Mouse (Mus musculus) forelimb bud, embryonic 11.5 days (tissue): ENCODE measurements at regions not wholly inside any gene's neighbourhood (a gene's known extent, or its start where the extent isn't known, plus 50 kb on each side); places are given as distances from the start of the nearest gene placed in this dataset.

ENCODE experiments used
- DNase-seq: peaks from one replicate; pipeline ENCODE4 v3.0.0-alpha.2; 2012; ENCODE audit warnings: low read depth, low spot score

DNA sequence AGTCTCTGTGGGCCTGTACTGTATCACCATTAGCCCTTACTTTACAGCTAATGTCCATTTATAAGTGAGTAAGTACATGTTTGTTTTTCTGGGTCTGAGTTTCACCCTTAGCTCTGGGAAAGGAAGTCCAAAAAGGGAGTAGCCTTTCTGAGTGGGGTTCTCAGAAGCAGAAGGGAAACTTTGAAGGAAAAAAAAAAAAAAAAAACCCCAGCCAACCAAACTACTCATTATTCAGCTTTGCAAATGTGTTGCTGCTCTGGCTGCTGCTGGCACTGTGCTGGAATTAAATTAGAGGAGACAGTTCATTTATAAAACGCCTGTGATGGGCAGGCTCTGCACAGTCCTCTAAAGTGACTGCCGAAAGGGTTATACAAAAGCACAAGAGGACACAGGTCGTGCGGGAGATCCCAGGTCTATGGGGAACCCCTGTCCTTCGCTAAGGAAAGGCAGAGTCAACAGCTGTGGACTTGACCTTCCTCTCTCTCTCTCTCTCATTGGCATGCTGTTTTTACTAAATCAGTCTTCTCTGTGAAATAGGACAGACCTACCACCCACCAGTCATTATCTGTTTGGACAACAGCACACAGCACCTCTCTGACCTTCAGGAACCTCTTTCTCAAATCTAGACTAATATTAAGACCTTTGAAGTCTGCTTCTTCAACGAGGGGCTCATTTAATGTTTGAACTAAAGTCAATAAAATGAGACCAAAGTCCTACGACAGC is 165.4 kb downstream of the Cd47 start:
- no peak for DNase-seq

DNA sequence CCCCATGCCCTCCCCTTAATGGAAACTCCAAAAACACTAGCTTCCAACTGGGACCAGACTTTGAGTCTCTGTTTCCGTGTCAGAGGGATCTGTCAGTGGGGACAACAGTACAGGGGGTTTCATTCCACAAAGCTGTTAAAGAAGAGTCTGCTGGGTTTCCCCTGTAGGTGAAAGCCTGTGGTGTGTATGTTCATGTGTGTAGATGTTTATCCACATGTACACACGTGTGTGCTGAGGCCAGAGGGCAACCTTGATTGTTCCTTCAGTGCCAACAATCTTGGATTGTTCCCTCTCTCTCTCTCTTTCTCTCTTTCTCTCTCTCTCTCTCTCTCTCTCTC is 165.9 kb downstream of the Cd47 start:
- DNase-seq, result no peak

DNA sequence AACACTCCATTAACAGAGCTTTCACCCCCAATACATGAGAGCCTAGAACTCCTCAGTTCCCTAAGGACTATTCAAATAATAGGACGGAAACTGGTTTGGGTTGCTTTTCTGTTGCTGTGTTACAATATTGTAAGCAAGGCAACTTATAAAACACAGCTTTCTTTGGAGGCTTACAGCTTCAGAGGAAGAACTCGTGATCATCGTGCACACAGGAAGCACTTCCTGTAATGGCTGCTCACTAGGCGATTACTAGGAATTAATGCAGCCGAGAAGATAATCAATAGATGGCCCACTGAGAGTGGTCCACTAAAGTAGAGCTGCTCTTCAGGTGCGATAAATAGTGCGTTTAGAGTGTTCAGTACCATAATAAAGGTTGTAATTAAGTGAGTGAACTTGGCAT is 166.8 kb downstream of the Cd47 start:
- DNase-seq, result no peak

DNA sequence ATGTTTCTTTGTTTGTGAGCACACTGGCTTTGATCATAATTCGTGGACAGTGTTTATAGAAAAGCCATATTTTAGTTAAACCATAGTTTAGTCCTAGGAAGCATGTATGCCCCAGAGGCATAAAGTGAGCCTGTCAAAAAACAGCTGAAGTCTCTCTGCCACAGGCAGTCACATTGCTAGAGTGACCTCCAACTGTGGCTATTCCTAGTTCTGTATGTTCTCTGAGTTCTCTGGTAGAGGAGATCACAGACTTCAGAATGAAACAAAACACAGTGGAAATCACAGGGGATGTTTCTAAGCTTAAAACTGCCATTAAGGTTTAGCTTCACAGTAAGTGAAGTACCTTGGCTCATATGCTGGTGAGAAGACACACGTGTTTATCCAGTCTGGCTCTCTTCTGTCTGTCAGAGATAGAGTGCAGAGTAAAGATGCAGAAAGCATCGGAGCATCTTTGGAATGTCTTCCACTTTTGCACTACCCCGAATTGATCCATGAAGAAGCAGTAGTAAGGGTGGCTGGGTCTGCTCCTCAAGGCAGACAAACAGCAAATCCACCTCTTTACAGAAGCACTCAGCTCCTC is 168.0 kb downstream of the Cd47 start:
- DNase-seq, result no peak

DNA sequence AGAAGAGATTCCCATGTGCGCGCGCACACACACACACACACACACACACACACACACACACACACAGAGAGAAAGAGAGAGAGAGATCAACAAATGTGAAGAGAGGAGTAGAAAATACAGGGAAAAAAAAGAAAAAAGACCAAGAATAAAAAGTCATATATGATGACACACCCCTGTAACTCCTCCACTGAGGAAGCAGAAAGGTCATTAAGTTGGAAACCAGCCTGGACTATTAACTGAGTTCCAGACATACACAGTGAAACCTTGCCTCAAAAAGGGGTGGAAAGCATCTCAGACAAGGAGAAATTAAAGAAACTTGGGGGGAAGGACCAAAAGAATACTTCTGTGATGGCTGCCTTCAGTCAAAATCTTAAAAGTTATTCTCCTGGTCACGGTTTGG is 168.7 kb downstream of the Cd47 start:
- no peak for DNase-seq

DNA sequence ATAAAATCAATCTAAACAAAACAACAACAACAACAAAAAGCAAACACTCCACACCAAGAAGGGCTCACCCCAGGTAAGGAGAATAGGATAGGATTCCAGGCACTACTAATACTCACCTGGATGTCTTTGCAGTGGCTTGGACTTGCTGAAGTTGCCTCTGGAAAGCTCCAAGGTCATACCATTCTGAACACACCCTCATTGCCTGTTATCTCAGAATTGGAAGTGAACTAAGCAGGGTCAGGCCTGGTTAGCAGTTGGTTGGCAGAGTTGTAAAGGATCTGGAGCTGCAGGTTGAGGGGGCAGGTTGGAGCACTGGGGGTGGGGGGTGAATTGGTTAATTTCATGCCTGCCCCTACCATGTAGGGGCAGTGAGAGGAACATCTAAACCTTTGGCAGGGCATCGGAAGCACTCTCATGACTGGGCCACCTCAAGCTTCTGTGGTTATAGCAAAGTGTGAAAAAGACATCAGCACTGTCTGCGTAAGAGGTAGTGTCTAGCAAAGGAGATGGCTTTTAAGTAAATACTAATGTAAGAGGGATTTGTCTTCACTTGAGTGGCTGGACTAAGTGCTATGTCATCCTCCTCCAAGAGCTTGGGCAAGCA is 169.5 kb downstream of the Cd47 start:
- no peak for DNase-seq

DNA sequence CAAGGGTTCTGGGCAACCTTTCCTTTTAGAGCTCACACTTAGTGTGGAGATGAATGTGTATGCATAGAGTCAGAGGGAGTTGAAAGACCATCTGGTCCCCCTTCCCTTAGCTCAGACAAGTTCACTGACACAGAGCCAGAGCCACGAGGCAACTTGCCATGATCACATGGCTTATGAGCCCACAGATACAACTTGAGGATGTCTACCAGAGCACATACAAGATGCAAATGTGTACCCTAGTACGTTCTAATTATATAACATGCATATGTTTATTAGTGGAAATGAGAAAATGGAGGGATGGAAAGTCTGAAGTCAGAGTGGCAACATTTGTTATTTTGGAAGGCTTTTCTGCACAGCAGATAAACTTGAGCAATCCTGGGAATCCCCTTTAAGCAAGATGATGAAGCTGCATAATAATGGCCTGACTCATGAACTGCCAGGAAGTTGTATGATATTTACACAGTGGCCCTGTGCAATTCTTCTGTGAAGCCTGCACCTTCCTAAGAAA is 170.0 kb downstream of the Cd47 start:
- no peak for DNase-seq

DNA sequence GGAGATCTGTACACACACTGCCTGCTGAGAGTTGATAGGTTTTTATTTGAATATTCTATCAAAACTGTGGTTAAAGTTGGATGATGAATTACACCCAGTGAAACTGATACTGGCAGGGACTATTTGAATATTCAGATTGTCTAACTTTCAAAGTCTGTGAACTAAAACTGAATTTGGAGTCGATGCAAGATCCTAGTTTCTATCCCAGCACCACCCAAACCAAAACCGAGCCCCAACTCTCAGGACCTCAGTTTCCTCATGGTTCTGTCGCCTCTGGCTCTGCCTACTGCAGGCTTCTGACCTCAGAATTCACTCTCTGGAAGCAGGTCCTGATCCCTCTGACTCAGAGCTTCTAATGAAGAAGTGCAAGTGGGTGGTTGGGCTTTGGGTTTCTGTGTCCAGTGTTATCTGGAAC is 170.8 kb downstream of the Cd47 start:
- no peak for DNase-seq

DNA sequence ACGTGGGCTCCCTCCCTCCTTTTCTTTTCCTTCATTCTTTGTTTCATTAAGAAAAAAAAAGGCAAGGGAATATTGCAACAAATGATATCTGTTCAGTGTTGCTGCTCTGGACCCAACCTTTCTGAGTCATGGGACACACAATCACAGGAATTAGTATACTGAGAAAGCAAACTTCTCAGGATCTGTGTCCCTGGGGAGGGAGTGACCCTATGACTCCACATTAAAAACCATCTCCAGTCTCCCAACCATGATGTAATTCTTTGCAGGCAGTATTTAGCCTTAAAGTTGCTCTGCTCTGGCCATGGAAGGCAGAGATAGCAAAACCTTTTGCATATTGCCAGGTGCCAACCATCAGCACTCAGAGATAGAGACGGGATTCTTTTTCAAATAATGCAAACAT is 176.9 kb downstream of the Cd47 start:
- DNase-seq, result no peak

DNA sequence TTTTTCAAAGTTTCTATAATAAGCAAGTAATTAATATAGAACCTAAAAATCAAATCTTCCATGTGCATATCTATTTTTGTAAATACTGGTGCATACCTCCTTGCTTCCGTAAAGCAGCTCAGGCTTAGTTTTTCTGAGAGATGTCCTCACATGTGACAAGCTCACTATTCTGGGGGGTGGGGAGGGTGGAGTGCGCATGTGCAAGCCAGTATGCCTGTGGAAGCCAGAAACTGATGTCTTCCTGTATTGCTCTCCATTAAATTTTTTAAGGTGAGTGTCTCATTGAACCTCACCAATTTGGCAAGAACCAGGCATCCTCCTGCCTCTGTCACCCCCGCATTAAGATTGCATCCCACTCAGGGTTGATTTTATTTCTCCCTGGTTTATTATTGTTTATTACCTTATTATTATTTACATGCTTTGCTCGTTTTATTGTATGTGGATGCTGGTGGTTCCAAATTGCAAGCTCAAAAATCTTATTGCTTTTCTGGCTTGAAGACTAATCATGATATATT is 179.2 kb downstream of the Cd47 start:
- DNase-seq, result no peak

DNA sequence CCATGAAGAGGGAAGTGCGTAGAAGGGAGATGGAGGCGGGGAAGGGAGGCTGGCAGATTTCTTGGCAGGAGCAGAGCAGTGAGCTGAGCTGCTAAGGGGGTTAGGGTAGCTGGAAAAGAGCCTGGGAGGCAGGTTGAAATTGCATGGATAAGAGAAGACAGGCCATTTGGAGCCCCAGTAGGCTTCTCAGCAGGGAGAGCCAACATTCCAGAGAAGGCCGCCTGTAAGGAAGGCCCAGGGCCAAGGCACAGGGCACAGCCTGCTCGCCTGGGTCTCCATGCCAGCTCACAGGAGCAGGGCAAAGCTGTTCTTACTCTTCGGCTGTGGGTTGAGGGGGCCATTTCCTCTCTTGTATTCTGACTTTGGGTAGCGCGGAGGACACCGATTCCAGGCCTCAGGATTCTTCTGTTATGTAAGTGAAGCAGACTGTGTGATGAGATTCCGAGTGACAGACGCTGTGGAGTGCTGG is 179.9 kb downstream of the Cd47 start:
- no peak for DNase-seq

DNA sequence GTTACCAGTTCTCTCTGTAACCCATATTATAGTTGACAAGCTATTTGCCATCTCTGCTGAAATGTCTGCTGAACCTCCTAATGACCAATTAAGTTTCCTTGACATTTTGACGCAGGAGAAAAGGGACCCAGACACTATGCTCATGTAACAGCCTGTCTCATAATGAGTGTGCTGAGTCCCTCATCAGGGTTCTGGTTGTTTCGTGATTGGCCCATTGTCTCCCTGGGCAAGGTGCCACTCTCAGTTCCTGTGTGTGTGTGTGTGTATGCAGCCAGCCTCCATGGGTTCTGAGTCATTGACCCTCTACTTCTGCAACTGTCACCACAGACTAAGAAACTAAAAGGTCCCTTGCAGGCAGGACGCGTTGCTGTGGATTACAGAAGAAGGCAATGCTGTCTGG is 181.8 kb downstream of the Cd47 start:
- no peak for DNase-seq

DNA sequence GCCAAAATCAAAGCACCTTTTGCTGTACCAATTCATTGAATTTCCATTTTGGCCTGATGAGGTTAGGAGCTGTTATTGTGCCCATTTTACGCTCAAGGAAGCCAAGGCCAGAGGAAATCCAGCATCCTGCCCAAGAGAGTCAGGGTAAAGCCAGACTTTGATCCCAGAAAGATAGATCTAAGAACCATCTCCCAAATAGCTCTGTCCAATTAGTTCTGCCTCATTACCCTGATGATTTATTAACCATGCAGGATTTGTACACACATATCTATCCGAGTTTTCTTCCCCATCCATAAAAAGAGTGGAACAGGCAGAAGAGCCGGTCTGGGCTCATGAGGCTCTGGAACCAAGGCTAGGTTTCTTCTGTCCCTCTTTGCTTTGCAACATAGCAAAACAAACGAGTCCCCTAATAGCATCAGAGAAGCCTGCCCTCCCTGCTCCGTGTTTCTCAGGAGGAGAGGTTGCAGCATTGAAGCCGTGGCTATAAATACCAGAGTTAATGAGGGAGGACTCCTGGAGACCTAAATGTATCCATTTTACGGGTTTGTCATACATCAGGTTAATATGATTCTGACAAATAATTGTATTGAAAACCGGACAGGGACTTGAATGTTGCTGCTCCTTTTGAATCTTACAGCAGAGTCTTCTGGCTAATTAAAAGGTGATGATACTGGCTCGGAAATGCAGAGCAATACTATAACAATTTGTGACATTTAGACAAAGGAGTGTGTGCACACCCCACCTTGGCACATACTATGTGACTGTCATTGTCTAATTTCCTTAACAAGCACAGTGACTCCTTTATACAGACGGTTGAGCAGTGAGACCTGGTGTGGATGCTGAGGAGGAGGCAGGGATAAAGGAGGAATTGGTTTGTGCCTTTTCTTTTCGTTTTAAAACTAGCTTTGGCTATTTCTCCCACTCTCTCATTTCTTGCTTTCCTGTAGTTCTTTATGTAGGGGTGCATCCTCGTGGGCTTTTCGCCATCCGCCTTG is 185.0 kb downstream of the Cd47 start:
- DNase-seq, result no peak

DNA sequence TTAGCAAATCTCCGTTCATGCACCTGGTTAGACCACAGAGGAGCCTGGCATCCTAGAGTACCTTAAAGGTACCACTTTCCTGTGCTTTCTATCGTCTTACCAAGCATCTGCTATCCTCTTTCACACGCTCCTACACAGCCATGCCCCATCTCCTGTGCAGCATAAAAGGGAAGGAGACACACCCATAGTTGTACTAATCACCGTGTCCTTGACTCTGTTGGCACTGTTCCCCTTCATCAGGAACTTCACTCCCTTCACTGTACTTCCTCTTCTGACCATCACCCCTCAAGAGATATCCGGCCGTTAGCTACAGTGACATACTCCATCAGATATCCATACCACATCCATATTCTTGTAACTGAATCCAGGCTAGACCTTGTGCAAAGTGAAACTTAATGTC is 186.6 kb downstream of the Cd47 start:
- no peak for DNase-seq

DNA sequence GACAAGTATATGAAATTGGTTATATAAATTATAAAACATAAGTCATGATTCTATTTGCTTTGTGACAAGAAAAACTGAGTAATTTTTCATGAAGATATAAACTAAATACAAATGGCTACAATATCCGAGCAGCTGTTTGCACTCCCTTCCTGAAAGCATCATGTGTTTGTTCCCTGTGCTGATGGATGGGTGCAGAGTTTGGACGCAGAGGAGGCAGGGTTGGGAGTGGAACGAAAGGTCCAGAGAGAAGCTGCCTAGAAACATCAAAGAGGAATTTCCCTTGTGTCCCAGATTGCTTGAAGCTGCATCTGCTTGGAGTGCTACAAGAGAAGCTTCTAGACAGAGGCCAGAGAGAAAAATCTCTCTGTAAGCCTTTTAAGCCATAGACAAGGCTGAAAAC is 195.5 kb downstream of the Cd47 start:
- no peak for DNase-seq

DNA sequence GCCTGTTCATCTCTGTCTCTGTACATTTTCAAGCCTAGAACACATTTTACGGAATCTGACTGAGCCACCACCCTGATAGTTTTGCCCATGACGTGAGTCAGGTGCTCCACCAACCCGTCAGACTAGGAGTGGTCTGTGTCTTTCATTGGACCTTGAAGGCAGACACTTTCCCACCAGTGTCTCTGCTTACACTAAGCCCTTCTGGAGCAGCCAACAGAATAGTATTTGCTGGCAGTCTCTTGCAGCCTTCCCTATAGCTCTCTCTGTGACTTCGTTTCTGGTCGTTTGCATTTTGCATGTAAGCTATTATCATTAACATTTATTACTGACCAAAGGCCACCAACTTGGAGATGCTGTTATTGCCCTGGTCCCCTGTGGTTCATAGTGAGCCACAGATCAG is 196.3 kb downstream of the Cd47 start:
- no peak for DNase-seq

DNA sequence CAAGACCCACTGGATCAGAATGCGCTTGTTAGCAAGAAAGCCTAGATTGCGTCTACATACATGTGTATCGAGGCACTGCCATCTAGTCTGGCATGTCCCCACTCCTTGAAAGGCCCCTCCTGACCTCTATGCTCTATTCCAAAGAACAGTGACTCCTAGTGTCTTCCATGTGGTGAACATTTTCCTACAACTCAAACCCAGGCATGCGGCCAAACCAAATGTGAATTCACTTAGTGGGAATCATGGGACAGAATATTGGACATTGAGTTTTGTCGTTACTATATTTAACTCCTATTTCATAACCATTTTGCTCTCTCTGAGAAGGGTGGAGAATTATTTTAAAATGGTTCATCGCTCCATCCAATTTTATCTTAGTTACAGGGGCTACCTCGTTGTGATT is 196.7 kb downstream of the Cd47 start:
- no peak for DNase-seq

DNA sequence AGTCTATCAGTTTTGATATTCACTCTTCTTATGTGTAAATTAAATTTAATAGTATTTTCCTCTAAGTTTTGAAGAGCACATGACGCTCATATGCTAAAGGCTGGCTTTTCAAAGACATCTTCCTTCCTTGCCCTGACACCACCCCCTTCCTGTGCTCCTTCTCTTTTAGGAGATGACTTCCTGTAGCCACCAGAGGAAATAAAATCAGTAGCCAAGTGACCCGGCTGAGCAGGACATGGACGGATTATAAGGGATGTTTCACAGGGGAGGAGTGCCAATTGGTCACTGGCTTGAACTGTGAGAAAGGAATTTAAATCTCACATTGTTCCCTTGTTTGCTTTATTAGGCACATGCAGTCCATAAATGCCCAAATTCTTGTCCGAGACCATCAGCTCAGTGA is 200.5 kb downstream of the Cd47 start:
- no peak for DNase-seq

DNA sequence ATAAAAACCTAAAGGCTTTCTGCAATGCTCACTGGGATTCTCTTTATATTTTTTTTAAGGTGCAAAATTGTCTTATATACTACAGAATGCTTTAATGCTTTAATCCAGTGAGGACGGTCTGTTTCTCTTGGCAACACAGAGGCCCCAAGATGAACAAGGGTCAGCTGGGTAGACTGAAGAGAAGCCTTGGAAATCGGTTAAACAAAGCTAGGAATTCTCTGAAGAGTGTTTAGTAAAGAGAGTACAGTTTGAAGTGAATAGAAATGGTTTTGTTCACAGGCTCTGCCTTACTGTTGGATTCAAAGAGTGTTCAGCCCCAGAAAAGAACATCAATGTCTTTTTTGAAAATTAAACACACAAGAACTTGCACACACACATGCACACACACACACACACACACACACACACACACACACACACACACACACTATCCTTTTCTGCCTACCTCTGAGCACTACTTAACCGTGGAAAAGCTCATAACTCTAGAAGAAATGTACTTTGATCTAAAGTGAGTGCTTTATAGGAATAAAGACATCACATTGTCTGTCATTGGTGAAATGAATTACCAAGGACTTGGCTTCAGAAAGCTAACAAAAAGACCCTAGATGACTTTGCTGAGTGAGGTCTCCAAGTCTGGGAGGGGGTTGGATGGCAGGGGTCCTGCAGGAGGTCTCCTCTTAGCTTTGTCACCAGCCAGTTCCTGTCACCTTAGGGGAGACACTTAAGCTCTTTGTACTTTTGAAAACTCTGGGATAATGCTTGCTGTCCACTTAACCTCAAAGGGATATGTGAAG is 201.5 kb downstream of the Cd47 start:
- DNase-seq, result no peak

DNA sequence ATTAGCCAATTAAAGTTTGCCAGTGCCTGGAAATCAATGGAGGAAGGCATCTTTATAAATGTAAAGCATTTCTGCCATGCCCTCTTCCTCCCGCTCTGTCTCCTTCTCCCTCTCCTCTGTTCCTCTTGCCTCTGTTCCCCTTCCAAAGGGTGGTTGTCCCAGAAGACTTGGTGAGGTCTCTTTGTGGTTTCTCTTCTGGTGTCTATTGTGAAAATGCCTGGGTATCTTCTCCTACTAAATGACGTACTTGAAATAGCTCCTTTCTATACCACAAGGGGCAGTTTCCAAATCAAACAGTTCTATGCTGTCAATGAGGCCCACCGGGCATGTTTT is 202.1 kb downstream of the Cd47 start:
- no peak for DNase-seq

DNA sequence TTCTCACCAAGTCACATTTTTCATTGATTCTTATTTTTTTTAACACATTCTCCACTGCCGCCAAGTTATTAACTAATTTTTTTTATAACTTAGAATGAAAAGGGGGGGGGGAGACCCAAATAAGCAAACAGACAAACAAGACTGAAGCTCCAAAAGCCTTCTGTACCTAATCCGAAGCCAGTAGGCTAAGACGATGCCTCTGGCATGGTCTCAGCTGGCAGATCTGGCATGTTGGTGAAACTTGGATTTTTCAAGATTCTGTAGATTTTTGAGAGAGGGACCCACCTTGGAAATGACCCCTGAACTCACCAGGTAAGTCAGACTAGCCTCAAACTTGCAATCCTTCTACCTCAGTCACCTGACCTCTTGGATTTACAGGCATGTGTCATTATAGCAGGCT is 208.7 kb downstream of the Cd47 start:
- no peak for DNase-seq
